ENCODE assay signal across 17 mouse cellular contexts in the genomic region with DNA sequence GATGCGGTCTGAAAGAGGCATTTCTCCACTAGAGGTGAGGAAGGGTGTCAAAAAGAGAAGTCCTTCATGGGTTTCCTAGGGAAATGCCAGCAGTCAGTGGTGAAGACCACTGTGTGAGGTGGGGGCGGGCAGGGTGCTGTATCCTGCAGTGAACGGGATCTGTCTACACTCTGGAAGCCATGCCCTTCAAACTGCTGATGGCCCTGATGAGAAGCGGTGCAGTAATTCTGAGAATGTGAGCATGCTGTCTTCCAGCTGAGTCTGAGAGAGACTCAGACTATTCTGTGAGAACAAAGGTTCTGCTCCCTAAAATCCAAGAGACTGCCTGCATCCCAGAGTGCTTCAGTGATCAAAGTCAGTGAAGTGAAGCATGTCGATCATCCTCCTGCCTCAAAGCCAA.
DNase-seq lines count a peak whose midpoint lies in the region; ATAC-seq and TF ChIP-seq lines count a peak whose summit lies in the region.
"Had no signal": no experiment of that assay in that cellular context is flagged by ENCODE, and none has a peak within 500 bp of the region (broad histone marks: within the 10 kb centered on the region; RNA-seq: fewer than 3 reads in every experiment).

No protein-coding gene starts in this region.

- no peak overlapping the region for H3K27ac ChIP-seq in forebrain, embryonic 11.5 days (ENCODE audit: low read depth, low read length)
- no peak overlapping the region for H3K27ac ChIP-seq in forebrain, embryonic 10.5 days
- peak overlapping the region; percentile 39 for H3K27ac ChIP-seq in heart, embryonic 15.5 days
- H3K27ac ChIP-seq in midbrain, embryonic 10.5 days (replicated peaks): 0 out of 2 replicates have a peak overlapping the region, but pooled peaks have one; percentile 17
- no peak overlapping the region for H3K27ac ChIP-seq in midbrain, postnatal 0 days (ENCODE audit: low read depth, low read length)
- H3K27ac ChIP-seq: embryonic facial prominence, embryonic 12.5 days; hindbrain, embryonic 15.5 days; liver, embryonic 13.5 days; neural tube, embryonic 12.5 days had no signal

- no peak overlapping the region for H3K9ac ChIP-seq in forebrain, embryonic 11.5 days (ENCODE audit: low read length)
- no peak overlapping the region for H3K9ac ChIP-seq in heart, embryonic 15.5 days
- no peak overlapping the region for H3K9ac ChIP-seq in midbrain, postnatal 0 days (replicated peaks; ENCODE audit: low read length, poor library complexity, severe bottlenecking)
- H3K9ac ChIP-seq: embryonic facial prominence, embryonic 12.5 days; hindbrain, embryonic 15.5 days; liver, embryonic 13.5 days; neural tube, embryonic 12.5 days had no signal

- intact Hi-C loops in heart, postnatal 14 days (cut with DNase I): no loop called here
- intact Hi-C loops in left cerebral cortex, postnatal 36 days (cut with DNase I): no loop called here

- H3K4me1 ChIP-seq in forebrain, embryonic 11.5 days (replicated peaks; ENCODE audit: control insufficient read depth, insufficient read depth, low read length): peaks cover 3% of the 10 kb centered on the region; the same call in 1 of the 2 replicates
- peaks cover 31% of the 10 kb centered on the region for H3K4me1 ChIP-seq in forebrain, embryonic 10.5 days
- peaks cover 40% of the 10 kb centered on the region for H3K4me1 ChIP-seq in heart, embryonic 15.5 days (replicated peaks)
- peaks cover 41% of the 10 kb centered on the region for H3K4me1 ChIP-seq in midbrain, embryonic 10.5 days
- H3K4me1 ChIP-seq in midbrain, postnatal 0 days (ENCODE audit: insufficient read depth, low read length): no peaks in the 10 kb centered on the region

- H3K27me3 ChIP-seq in forebrain, embryonic 11.5 days (ENCODE audit: control insufficient read depth, insufficient read depth, low read length): no peaks in the 10 kb centered on the region
- H3K27me3 ChIP-seq in forebrain, embryonic 10.5 days (ENCODE audit: poor library complexity, severe bottlenecking): peaks cover 12% of the 10 kb centered on the region; the same call in 1 of the 2 replicates
- no peaks in the 10 kb centered on the region for H3K27me3 ChIP-seq in heart, embryonic 15.5 days
- H3K27me3 ChIP-seq in midbrain, embryonic 10.5 days (ENCODE audit: low read depth, poor library complexity, severe bottlenecking): peaks cover 91% of the 10 kb centered on the region
- H3K27me3 ChIP-seq in midbrain, postnatal 0 days (ENCODE audit: insufficient read depth, low read length): no peaks in the 10 kb centered on the region
- H3K27me3 ChIP-seq: embryonic facial prominence, embryonic 12.5 days; hindbrain, embryonic 15.5 days; liver, embryonic 13.5 days; neural tube, embryonic 12.5 days had no signal

- no peak for DNase-seq in forebrain, embryonic 11.5 days (ENCODE audit: low spot score)
- no peak for DNase-seq in forebrain, embryonic 10.5 days (ENCODE audit: extremely low spot score, low spot score)
- no peak for DNase-seq in heart, postnatal 14 days
- no peak for DNase-seq in midbrain, embryonic 10.5 days (ENCODE audit: low spot score)
- no peak for DNase-seq in midbrain, postnatal 0 days (ENCODE audit: low spot score)
- no peak for DNase-seq in layer of hippocampus, adult 9-11 months
- DNase-seq in left cerebral cortex, postnatal 36 days (ENCODE audit: low spot score in 2 of 2): no peak
- DNase-seq: adrenal gland, adult 8-10 months; cerebellum, adult 9-10 months; kidney, postnatal 10 days; liver, embryonic 13.5 days; lung, postnatal 10 days; thymus, postnatal 25 days had no signal

- H3K36me3 ChIP-seq in forebrain, embryonic 11.5 days (ENCODE audit: control insufficient read depth, insufficient read depth, low read length): no peaks in the 10 kb centered on the region
- H3K36me3 ChIP-seq in forebrain, embryonic 10.5 days (replicated peaks): no peaks in the 10 kb centered on the region
- no peaks in the 10 kb centered on the region for H3K36me3 ChIP-seq in heart, embryonic 15.5 days
- no peaks in the 10 kb centered on the region for H3K36me3 ChIP-seq in midbrain, embryonic 10.5 days
- H3K36me3 ChIP-seq in midbrain, postnatal 0 days (ENCODE audit: insufficient read depth, low read length): no peaks in the 10 kb centered on the region
- H3K36me3 ChIP-seq: embryonic facial prominence, embryonic 12.5 days; hindbrain, embryonic 15.5 days; liver, embryonic 13.5 days had no signal

- no peaks in the 10 kb centered on the region for H3K9me3 ChIP-seq in forebrain, embryonic 11.5 days (ENCODE audit: control insufficient read depth, low read length)
- no peaks in the 10 kb centered on the region for H3K9me3 ChIP-seq in forebrain, embryonic 10.5 days
- no peaks in the 10 kb centered on the region for H3K9me3 ChIP-seq in heart, embryonic 15.5 days (replicated peaks)
- H3K9me3 ChIP-seq in midbrain, embryonic 10.5 days (replicated peaks): no peaks in the 10 kb centered on the region
- no peaks in the 10 kb centered on the region for H3K9me3 ChIP-seq in midbrain, postnatal 0 days (ENCODE audit: low read length)
- H3K9me3 ChIP-seq: embryonic facial prominence, embryonic 12.5 days; hindbrain, embryonic 15.5 days; liver, embryonic 13.5 days; neural tube, embryonic 12.5 days had no signal

- WGBS in forebrain, embryonic 11.5 days: 39% methylated on average over 5 of the region's 5 CpGs
- WGBS in forebrain, embryonic 10.5 days: 49% methylated on average over 5 of the region's 5 CpGs
- WGBS in heart, embryonic 15.5 days: 38% methylated on average over 5 of the region's 5 CpGs
- 27% methylated on average over 5 of the region's 5 CpGs for WGBS in midbrain, embryonic 10.5 days
- WGBS in midbrain, postnatal 0 days: 25% methylated on average over 5 of the region's 5 CpGs

- H3K4me2 ChIP-seq in forebrain, embryonic 11.5 days (ENCODE audit: low read depth, low read length, severe bottlenecking): no peak overlapping the region
- H3K4me2 ChIP-seq in heart, embryonic 15.5 days: no peak overlapping the region
- H3K4me2 ChIP-seq in midbrain, postnatal 0 days (ENCODE audit: low read depth, low read length, poor library complexity, severe bottlenecking): no peak overlapping the region
- H3K4me2 ChIP-seq: embryonic facial prominence, embryonic 12.5 days; hindbrain, embryonic 15.5 days; liver, embryonic 13.5 days; neural tube, embryonic 12.5 days had no signal

- no peak for TF ChIP-seq CTCF in midbrain, postnatal 0 days (IDR thresholded peaks at IDR 0.05)

- no peak overlapping the region for H3K4me3 ChIP-seq in forebrain, embryonic 11.5 days (ENCODE audit: low read depth, low read length)
- H3K4me3 ChIP-seq in forebrain, embryonic 10.5 days: no peak overlapping the region
- H3K4me3 ChIP-seq in heart, embryonic 15.5 days: no peak overlapping the region
- no peak overlapping the region for H3K4me3 ChIP-seq in midbrain, embryonic 10.5 days
- no peak overlapping the region for H3K4me3 ChIP-seq in midbrain, postnatal 0 days (ENCODE audit: low read depth, low read length)
- H3K4me3 ChIP-seq: embryonic facial prominence, embryonic 12.5 days; hindbrain, embryonic 15.5 days; liver, embryonic 13.5 days; neural tube, embryonic 12.5 days had no signal

- 0 out of 2 replicates have a peak, but pooled peaks have one; percentile 42 for ATAC-seq in forebrain, embryonic 11.5 days (replicated peaks; ENCODE audit: low FRiP score)
- ATAC-seq in heart, embryonic 15.5 days (replicated peaks; ENCODE audit: insufficient number of reproducible peaks, insufficient read depth, low FRiP score, low read depth): no peak
- no peak for ATAC-seq in midbrain, postnatal 0 days (ENCODE audit: low FRiP score)

Comparison
In these comparisons a context has a peak if more than half of its experiments do, and no peak if none do; other contexts are left out.
1. H3K27ac ChIP-seq: peak in heart, embryonic 15.5 days (single experiment) and midbrain, embryonic 10.5 days (single experiment); none in forebrain, embryonic 11.5 days (single experiment), forebrain, embryonic 10.5 days (single experiment) and midbrain, postnatal 0 days (single experiment).